Mouse (Mus musculus) cortical plate, adult 2 months (tissue): ENCODE measurements around the gene Med13l.

ENCODE experiments used
- CTCF ChIP-seq: fragments of 200-500 bp; IDR thresholded peaks from 2 replicates; pipeline ENCODE4 v1.5.1; 2011; ENCODE audit warnings: mild to moderate bottlenecking, control low read depth, low read length; ENCODE audit not compliant: insufficient read depth; ENCODE audit errors: extremely low read depth
- POLR2A ChIP-seq: fragments of 200-500 bp; IDR thresholded peaks from 2 replicates; pipeline ENCODE4 v1.6.1; 2011; ENCODE audit warnings: mild to moderate bottlenecking, low read length, control low read depth; ENCODE audit not compliant: insufficient read depth; ENCODE audit errors: extremely low read depth

- TF ChIP-seq CTCF = no peak
- no peak for TF ChIP-seq POLR2A
Observed at GRCm38 (mm10) chr5:118658256-118658837, 97.9 kb downstream of the Med13l start.
